Mouse (Mus musculus): ENCODE data around the gene Dennd4b. TPM values are rescaled to one million over a fixed set of nuclear protein-coding genes. Genes with fewer than 3 reads are reported as not detected.

The Dennd4b gene
- polyA plus RNA-seq, 1 experiment from 2014 or later, result 4.5 TPM

GRCm38 (mm10) chr3:90268190-90268589, 3.2 kb downstream of the Dennd4b start:
- DNase-seq (ENCODE audit: low spot score) (no peak), ATAC-seq (ENCODE audit: low FRiP score) (no peak)
- 98% methylated on average over 11 of the region's 11 CpGs for WGBS
- Histone ChIP-seq H3K27me3 (ENCODE audit: control insufficient read depth, insufficient read depth, low read length) (no peaks in the 10 kb centered on the region), H3K27ac (ENCODE audit: low read depth, low read length) (no peak overlapping the region), H3K4me3 (ENCODE audit: low read depth, low read length) (no peak overlapping the region), H3K4me1 (replicated peaks; ENCODE audit: control insufficient read depth, insufficient read depth, low read length) (0 out of 2 replicates have a peak, but pooled peaks cover 3% of the 10 kb centered on the region), H3K9me3 (ENCODE audit: control insufficient read depth, low read length) (no peaks in the 10 kb centered on the region), H3K36me3 (ENCODE audit: control insufficient read depth, insufficient read depth, low read length) (no peaks in the 10 kb centered on the region), H3K4me2 (replicated peaks; ENCODE audit: low read depth, low read length) (no peak overlapping the region), H3K9ac (ENCODE audit: low read depth, low read length) (no peak overlapping the region)

- Histone ChIP-seq H3K4me1 (replicated peaks; ENCODE audit: control insufficient read depth, insufficient read depth, low read length) (0 out of 2 replicates have a peak, but pooled peaks cover 3% of the 10 kb centered on the region), H3K27ac (ENCODE audit: low read depth, low read length) (no peak overlapping the region), H3K4me2 (replicated peaks; ENCODE audit: low read depth, low read length) (no peak overlapping the region), H3K27me3 (ENCODE audit: control insufficient read depth, insufficient read depth, low read length) (no peaks in the 10 kb centered on the region), H3K36me3 (ENCODE audit: control insufficient read depth, insufficient read depth, low read length) (no peaks in the 10 kb centered on the region), H3K9me3 (ENCODE audit: control insufficient read depth, low read length) (no peaks in the 10 kb centered on the region), H3K9ac (ENCODE audit: low read depth, low read length) (no peak overlapping the region), H3K4me3 (ENCODE audit: low read depth, low read length) (no peak overlapping the region)
- ATAC-seq (ENCODE audit: low FRiP score) (no peak), DNase-seq (ENCODE audit: low spot score) (no peak)
- 91% methylated on average over 16 of the region's 16 CpGs for WGBS
Observed at GRCm38 (mm10) chr3:90268971-90269370, 4.0 kb downstream of the Dennd4b start.

DNA sequence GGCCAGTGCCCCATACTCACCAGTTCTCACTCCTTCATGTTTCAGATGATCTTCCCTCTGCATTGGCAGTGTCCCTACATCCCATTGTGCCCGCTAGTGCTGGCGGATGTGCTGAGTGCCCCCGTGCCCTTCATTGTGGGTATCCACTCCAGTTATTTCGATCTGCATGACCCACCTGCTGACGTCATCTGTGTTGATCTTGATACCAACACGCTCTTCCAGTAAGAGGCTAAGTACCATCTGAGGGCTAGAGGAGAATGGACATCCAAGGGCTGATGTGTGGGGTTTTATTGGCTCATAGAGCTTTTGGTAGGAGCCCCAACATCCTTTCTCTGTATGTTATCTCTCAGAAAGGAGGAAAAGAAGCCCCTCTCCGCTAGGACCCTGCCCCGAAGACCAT, 5.8 kb downstream of the Dennd4b start:
- Histone ChIP-seq H3K4me2 (replicated peaks; ENCODE audit: low read depth, low read length) (no peak overlapping the region), H3K4me1 (replicated peaks; ENCODE audit: control insufficient read depth, insufficient read depth, low read length) (no peaks in the 10 kb centered on the region), H3K4me3 (ENCODE audit: low read depth, low read length) (no peak overlapping the region), H3K36me3 (ENCODE audit: control insufficient read depth, insufficient read depth, low read length) (no peaks in the 10 kb centered on the region), H3K9ac (ENCODE audit: low read depth, low read length) (no peak overlapping the region), H3K27me3 (ENCODE audit: control insufficient read depth, insufficient read depth, low read length) (no peaks in the 10 kb centered on the region), H3K27ac (ENCODE audit: low read depth, low read length) (no peak overlapping the region), H3K9me3 (ENCODE audit: control insufficient read depth, low read length) (no peaks in the 10 kb centered on the region)
- WGBS, result 98% methylated on average over 8 of the region's 8 CpGs
- ATAC-seq (ENCODE audit: low FRiP score) (no peak), DNase-seq (ENCODE audit: low spot score) (no peak)

- Histone ChIP-seq H3K27me3 (ENCODE audit: control insufficient read depth, insufficient read depth, low read length) (no peaks in the 10 kb centered on the region), H3K36me3 (ENCODE audit: control insufficient read depth, insufficient read depth, low read length) (no peaks in the 10 kb centered on the region), H3K4me3 (ENCODE audit: low read depth, low read length) (no peak overlapping the region), H3K9ac (ENCODE audit: low read depth, low read length) (no peak overlapping the region), H3K27ac (ENCODE audit: low read depth, low read length) (no peak overlapping the region), H3K9me3 (ENCODE audit: control insufficient read depth, low read length) (no peaks in the 10 kb centered on the region), H3K4me2 (replicated peaks; ENCODE audit: low read depth, low read length) (no peak overlapping the region), H3K4me1 (replicated peaks; ENCODE audit: control insufficient read depth, insufficient read depth, low read length) (no peaks in the 10 kb centered on the region)
- DNase-seq (ENCODE audit: low spot score) (no peak), ATAC-seq (ENCODE audit: low FRiP score) (no peak)
- WGBS, result 71% methylated on average over 9 of the region's 9 CpGs
Observed at GRCm38 (mm10) chr3:90272170-90272569, 7.2 kb downstream of the Dennd4b start.

DNA sequence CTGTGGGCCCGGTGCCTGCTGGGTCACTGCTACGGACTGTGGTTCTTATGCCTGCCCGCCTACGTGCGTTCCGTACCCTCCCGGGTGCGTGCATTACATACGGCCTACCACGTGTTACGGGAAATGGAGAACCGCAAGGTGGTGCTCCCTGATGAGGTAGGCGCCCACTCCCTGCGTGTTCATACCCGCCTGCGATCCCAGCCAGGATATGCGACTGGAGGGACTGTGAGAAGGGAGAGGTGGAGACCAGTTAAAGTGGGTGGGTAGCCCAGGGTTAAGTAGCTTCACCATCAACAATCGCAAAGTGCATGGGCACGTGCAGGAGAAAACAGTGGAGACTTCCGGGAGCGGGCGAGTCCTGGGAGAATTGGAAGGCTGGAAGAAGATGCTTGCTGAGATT, 8.9 kb downstream of the Dennd4b start:
- no peak overlapping the region for H3K4me2 ChIP-seq (replicated peaks; ENCODE audit: low read depth, low read length)
- H3K4me1 ChIP-seq (replicated peaks; ENCODE audit: control insufficient read depth, insufficient read depth, low read length), result no peaks in the 10 kb centered on the region
- 93% methylated on average over 22 of the region's 22 CpGs for WGBS
- H3K9me3 ChIP-seq (ENCODE audit: control insufficient read depth, low read length), result no peaks in the 10 kb centered on the region
- no peak for ATAC-seq (ENCODE audit: low FRiP score)
- H3K27me3 ChIP-seq (ENCODE audit: control insufficient read depth, insufficient read depth, low read length), result no peaks in the 10 kb centered on the region
- no peak overlapping the region for H3K4me3 ChIP-seq (ENCODE audit: low read depth, low read length)
- no peak overlapping the region for H3K9ac ChIP-seq (ENCODE audit: low read depth, low read length)
- no peak overlapping the region for H3K27ac ChIP-seq (ENCODE audit: low read depth, low read length)
- DNase-seq (ENCODE audit: low spot score), result no peak
- H3K36me3 ChIP-seq (ENCODE audit: control insufficient read depth, insufficient read depth, low read length), result no peaks in the 10 kb centered on the region

- WGBS, result 95% methylated on average over 11 of the region's 11 CpGs
- H3K27me3 ChIP-seq (ENCODE audit: control insufficient read depth, insufficient read depth, low read length), result no peaks in the 10 kb centered on the region
- no peak for ATAC-seq (ENCODE audit: low FRiP score)
- DNase-seq (ENCODE audit: low spot score), result no peak
- H3K4me2 ChIP-seq (replicated peaks; ENCODE audit: low read depth, low read length), result no peak overlapping the region
- 0 out of 2 replicates have a peak, but pooled peaks cover 2% of the 10 kb centered on the region for H3K36me3 ChIP-seq (ENCODE audit: control insufficient read depth, insufficient read depth, low read length)
- H3K9me3 ChIP-seq (ENCODE audit: control insufficient read depth, low read length), result no peaks in the 10 kb centered on the region
- H3K27ac ChIP-seq (ENCODE audit: low read depth, low read length), result no peak overlapping the region
- H3K4me3 ChIP-seq (ENCODE audit: low read depth, low read length), result no peak overlapping the region
- no peaks in the 10 kb centered on the region for H3K4me1 ChIP-seq (replicated peaks; ENCODE audit: control insufficient read depth, insufficient read depth, low read length)
- no peak overlapping the region for H3K9ac ChIP-seq (ENCODE audit: low read depth, low read length)
Observed at GRCm38 (mm10) chr3:90275286-90275685, 10.3 kb downstream of the Dennd4b start.

DNA sequence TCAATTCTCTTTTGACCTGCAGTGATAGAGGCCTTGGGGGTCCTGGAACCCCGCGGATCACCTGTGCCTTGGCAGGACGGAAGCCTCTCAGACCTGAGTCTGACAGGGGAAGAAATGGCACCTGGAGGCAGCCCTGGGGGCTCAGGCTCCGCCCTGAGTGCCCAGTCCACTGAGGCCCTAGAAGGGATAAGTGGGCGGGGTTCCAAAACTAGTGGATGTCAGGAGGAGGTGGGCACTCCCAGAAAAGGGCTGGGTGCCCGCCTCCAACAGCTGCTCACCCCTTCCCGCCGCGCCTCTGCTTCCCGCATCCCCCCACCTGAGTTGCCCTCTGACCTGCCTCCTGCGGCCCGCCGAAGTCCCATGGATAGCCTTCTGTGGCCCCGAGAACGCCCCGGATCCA, 11.9 kb downstream of the Dennd4b start:
- Histone ChIP-seq H3K36me3 (ENCODE audit: control insufficient read depth, insufficient read depth, low read length) (0 out of 2 replicates have a peak, but pooled peaks cover 2% of the 10 kb centered on the region), H3K27ac (ENCODE audit: low read depth, low read length) (no peak overlapping the region), H3K4me3 (ENCODE audit: low read depth, low read length) (no peak overlapping the region), H3K9me3 (ENCODE audit: control insufficient read depth, low read length) (no peaks in the 10 kb centered on the region), H3K27me3 (ENCODE audit: control insufficient read depth, insufficient read depth, low read length) (no peaks in the 10 kb centered on the region), H3K4me1 (replicated peaks; ENCODE audit: control insufficient read depth, insufficient read depth, low read length) (no peaks in the 10 kb centered on the region), H3K4me2 (replicated peaks; ENCODE audit: low read depth, low read length) (no peak overlapping the region), H3K9ac (ENCODE audit: low read depth, low read length) (no peak overlapping the region)
- no peak for DNase-seq (ENCODE audit: low spot score)
- no peak for ATAC-seq (ENCODE audit: low FRiP score)
- WGBS, result 37% methylated on average over 16 of the region's 16 CpGs

DNA sequence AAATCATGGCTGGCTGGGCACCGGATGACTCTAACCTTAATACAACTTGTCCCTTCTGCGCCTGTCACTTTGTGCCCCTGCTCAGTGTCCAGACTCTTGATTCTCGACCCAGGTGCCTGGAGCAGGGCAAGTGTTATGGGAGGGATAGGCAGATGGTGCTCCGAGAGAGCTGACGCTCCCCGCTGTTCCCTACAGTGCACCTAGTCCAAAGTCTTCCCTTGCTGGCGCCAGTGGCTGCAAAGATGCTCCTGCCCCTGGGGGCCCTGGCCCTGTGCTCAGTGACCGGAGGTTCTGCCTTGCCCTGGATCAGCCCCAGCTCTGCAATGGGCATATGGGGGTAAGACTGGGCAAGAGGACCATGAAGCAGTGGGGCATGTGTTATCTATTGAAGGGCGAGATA, 12.8 kb downstream of the Dennd4b start:
- 90% methylated on average over 9 of the region's 9 CpGs for WGBS
- Histone ChIP-seq H3K36me3 (ENCODE audit: control insufficient read depth, insufficient read depth, low read length) (0 out of 2 replicates have a peak, but pooled peaks cover 2% of the 10 kb centered on the region), H3K4me3 (ENCODE audit: low read depth, low read length) (no peak overlapping the region), H3K27me3 (ENCODE audit: control insufficient read depth, insufficient read depth, low read length) (no peaks in the 10 kb centered on the region), H3K9me3 (ENCODE audit: control insufficient read depth, low read length) (no peaks in the 10 kb centered on the region), H3K4me1 (replicated peaks; ENCODE audit: control insufficient read depth, insufficient read depth, low read length) (no peaks in the 10 kb centered on the region), H3K4me2 (replicated peaks; ENCODE audit: low read depth, low read length) (no peak overlapping the region), H3K27ac (ENCODE audit: low read depth, low read length) (no peak overlapping the region), H3K9ac (ENCODE audit: low read depth, low read length) (no peak overlapping the region)
- DNase-seq (ENCODE audit: low spot score) (no peak), ATAC-seq (ENCODE audit: low FRiP score) (no peak)

- H3K9ac ChIP-seq (ENCODE audit: low read depth, low read length), result no peak overlapping the region
- no peak overlapping the region for H3K27ac ChIP-seq (ENCODE audit: low read depth, low read length)
- ATAC-seq (ENCODE audit: low FRiP score) (no peak), DNase-seq (ENCODE audit: low spot score) (no peak)
- H3K4me2 ChIP-seq (replicated peaks; ENCODE audit: low read depth, low read length), result no peak overlapping the region
- 97% methylated on average over 10 of the region's 10 CpGs for WGBS
- no peaks in the 10 kb centered on the region for H3K4me1 ChIP-seq (replicated peaks; ENCODE audit: control insufficient read depth, insufficient read depth, low read length)
- no peaks in the 10 kb centered on the region for H3K9me3 ChIP-seq (ENCODE audit: control insufficient read depth, low read length)
- H3K36me3 ChIP-seq (ENCODE audit: control insufficient read depth, insufficient read depth, low read length), result 0 out of 2 replicates have a peak, but pooled peaks cover 2% of the 10 kb centered on the region
- H3K4me3 ChIP-seq (ENCODE audit: low read depth, low read length), result no peak overlapping the region
- no peaks in the 10 kb centered on the region for H3K27me3 ChIP-seq (ENCODE audit: control insufficient read depth, insufficient read depth, low read length)
Observed at GRCm38 (mm10) chr3:90278211-90278610, 13.2 kb downstream of the Dennd4b start.
